Mouse (Mus musculus) midbrain, embryonic 15.5 days (tissue): ENCODE measurements around the gene Grik2. TPM values are rescaled to one million over a fixed set of nuclear protein-coding genes. Genes with fewer than 3 reads are reported as not detected.

Source experiments
- ATAC-seq: fragments of 200-750 bp; cut with Nextera tagmentation; replicated peaks from 2 replicates; pipeline ENCODE4 v1.8.0; 2017; ENCODE audit warnings: moderate TSS enrichment
- H3K27ac ChIP-seq: fragments of 300-500 bp; sonication (generic); 2 replicates; pipeline ENCODE4 v1.5.1; 2015; ENCODE audit warnings: mild to moderate bottlenecking, inconsistent platforms
- H3K27me3 ChIP-seq: fragments of 300-500 bp; sonication (generic); replicated peaks from 2 replicates; pipeline ENCODE4 v1.6.1; 2015; ENCODE audit warnings: inconsistent platforms
- H3K36me3 ChIP-seq: fragments of 300-500 bp; sonication (generic); replicated peaks from 2 replicates; pipeline ENCODE4 v1.6.1; 2015; ENCODE audit warnings: inconsistent platforms
- H3K4me1 ChIP-seq: fragments of 300-500 bp; sonication (generic); 2 replicates; pipeline ENCODE4 v1.6.1; 2015; ENCODE audit warnings: inconsistent platforms
- H3K4me2 ChIP-seq: fragments of 300-500 bp; sonication (generic); 2 replicates; pipeline ENCODE4 v1.6.1; 2015; ENCODE audit warnings: inconsistent platforms, mild to moderate bottlenecking, moderate library complexity
- H3K4me3 ChIP-seq: fragments of 300-500 bp; sonication (generic); 2 replicates; pipeline ENCODE4 v1.5.1; 2015; ENCODE audit warnings: mild to moderate bottlenecking, inconsistent platforms
- H3K9ac ChIP-seq: fragments of 300-500 bp; sonication (generic); 2 replicates; pipeline ENCODE4 v1.6.1; 2015; ENCODE audit warnings: mild to moderate bottlenecking, inconsistent platforms
- H3K9me3 ChIP-seq: fragments of 300-500 bp; sonication (generic); 2 replicates; pipeline ENCODE4 v1.6.1; 2016; ENCODE audit warnings: inconsistent platforms
- WGBS: fragments of 180-500 bp; shearing (Covaris S2); methylation state at CpG from one replicate; pipeline ENCODE4 v1.1.7; 2015; ENCODE audit warnings: mixed read lengths; 5-methylcytosine and 5-hydroxymethylcytosine counted together
- polyA plus RNA-seq: library from polyadenylated mRNA; unstranded; fragments of >200 nt; fragmentation: Nextera tagmentation; extraction: Ambion mirVana; gene quantifications from 2 replicates; pipeline ENCODE4 v1.2.1, GENCODE M21; 2015

The Grik2 gene
- 34.0 and 35.2 TPM in 2 replicates for polyA plus RNA-seq

DNA sequence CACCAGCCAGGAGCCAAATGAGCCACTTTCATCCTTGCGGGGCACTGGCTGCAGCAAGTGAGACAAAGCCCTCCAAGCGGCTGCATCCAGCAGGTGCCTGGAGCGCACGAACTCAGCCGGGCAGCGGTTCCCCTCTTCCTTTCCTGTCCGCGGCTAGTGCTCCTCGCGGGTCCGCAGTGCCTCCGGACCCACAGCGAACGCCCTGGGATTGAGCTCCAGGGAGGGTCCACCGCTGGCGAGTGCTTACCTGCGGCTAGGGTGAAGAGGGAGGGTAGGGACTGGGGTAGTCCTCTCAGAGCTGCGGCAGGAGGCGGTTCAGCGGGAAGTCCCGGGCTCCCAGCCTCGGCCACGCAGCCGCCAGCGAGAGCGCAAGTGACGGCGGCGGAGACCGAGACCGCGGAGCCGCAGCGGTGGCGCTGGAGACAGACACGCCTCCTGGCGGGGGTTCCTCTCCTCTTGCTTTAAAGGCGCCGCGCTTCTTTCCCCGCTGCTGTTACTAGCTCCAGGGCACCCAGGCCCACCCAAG lies at the start of gene Grik2:
TSS of gene Grik2 (minus strand) at position 386 of the 526 bp plus-strand sequence.
- Histone ChIP-seq H3K4me2 (peak within 1 kb of the TSS; percentile 62), H3K27ac (peak within 1 kb of the TSS; percentile 97), H3K36me3 (no peaks in the 10 kb centered on the region), H3K9ac (peak within 1 kb of the TSS; percentile 94), H3K4me1 (peaks cover 22% of the 10 kb centered on the region), H3K27me3 (no peaks in the 10 kb centered on the region), H3K4me3 (peak within 1 kb of the TSS; percentile 97), H3K9me3 (no peaks in the 10 kb centered on the region)
- ATAC-seq = peak; percentile 90
- WGBS = under 1% methylated on average over 41 of the region's 41 CpGs

GRCm38 (mm10) chr10:49834392-49834791 lies 45.8 kb upstream of the Grik2 start:
- H3K36me3 ChIP-seq = no peaks in the 10 kb centered on the region
- H3K9ac ChIP-seq = no peak overlapping the region
- 90% methylated on average over 3 of the region's 3 CpGs for WGBS
- no peak overlapping the region for H3K27ac ChIP-seq
- H3K4me2 ChIP-seq = no peak overlapping the region
- no peaks in the 10 kb centered on the region for H3K4me1 ChIP-seq
- no peaks in the 10 kb centered on the region for H3K9me3 ChIP-seq
- H3K4me3 ChIP-seq = no peak overlapping the region
- ATAC-seq = no peak
- H3K27me3 ChIP-seq = no peaks in the 10 kb centered on the region

GRCm38 (mm10) chr10:49807276-49807675 lies 18.7 kb upstream of the Grik2 start:
- H3K9me3 ChIP-seq = no peaks in the 10 kb centered on the region
- no peak for ATAC-seq
- no peaks in the 10 kb centered on the region for H3K27me3 ChIP-seq
- H3K9ac ChIP-seq = no peak overlapping the region
- no peak overlapping the region for H3K27ac ChIP-seq
- H3K4me3 ChIP-seq = no peak overlapping the region
- no peaks in the 10 kb centered on the region for H3K36me3 ChIP-seq
- H3K4me2 ChIP-seq = no peak overlapping the region
- H3K4me1 ChIP-seq = no peaks in the 10 kb centered on the region

DNA sequence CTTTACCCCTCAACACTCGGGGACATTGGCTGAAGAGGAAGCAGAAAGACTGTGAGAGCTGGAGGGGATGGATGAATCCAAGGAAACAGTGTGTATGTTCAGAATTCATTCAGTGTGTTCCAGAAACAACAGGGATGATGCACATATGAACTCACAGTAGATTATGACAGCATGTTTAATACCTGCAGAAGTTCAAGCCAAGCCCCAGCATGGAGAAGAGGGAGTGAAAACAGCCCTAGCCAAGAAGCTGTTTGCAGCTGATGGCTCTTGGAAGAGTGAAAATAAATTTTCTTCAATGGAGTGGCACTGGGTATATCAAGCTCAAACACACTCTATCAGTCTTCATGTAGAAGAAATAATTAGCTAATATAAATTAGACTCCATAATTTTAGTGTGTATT lies 12.4 kb upstream of the Grik2 start:
- H3K4me1 ChIP-seq = no peaks in the 10 kb centered on the region

DNA sequence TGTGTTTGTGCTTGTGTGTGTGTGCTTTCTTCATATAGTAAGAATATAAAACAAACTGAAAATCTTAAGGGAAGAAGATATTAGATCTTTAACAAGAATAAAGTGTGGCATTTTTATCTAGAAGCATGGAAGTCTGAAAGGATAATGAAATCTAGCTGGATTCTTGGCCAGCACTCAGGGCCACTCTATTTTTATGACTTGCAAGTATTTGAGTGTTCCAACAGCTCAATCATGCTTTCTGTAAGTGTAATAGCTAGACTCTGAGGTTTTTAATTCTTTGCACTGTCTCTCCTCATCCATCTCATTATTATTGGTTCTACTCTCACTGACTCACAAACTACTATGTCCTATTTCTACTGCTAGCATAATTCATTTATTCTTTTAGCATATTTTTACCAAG lies 5.6 kb upstream of the Grik2 start:
- Histone ChIP-seq H3K4me2 (no peak overlapping the region), H3K36me3 (no peaks in the 10 kb centered on the region), H3K9ac (no peak overlapping the region), H3K9me3 (no peaks in the 10 kb centered on the region), H3K4me1 (peaks cover 14% of the 10 kb centered on the region), H3K27me3 (no peaks in the 10 kb centered on the region), H3K4me3 (no peak overlapping the region), H3K27ac (no peak overlapping the region)
- no peak for ATAC-seq

More for the DNA sequence above, 12.4 kb upstream of the Grik2 start:
- H3K9ac ChIP-seq = no peak overlapping the region
- no peak for ATAC-seq
- no peaks in the 10 kb centered on the region for H3K9me3 ChIP-seq
- no peaks in the 10 kb centered on the region for H3K36me3 ChIP-seq
- H3K4me2 ChIP-seq = no peak overlapping the region
- H3K4me3 ChIP-seq = no peak overlapping the region
- WGBS = 86% methylated on average over 1 of the region's 1 CpGs
- no peaks in the 10 kb centered on the region for H3K27me3 ChIP-seq
- no peak overlapping the region for H3K27ac ChIP-seq

- 41% methylated on average over 8 of the region's 8 CpGs for WGBS
- Histone ChIP-seq H3K9ac (no peak overlapping the region), H3K36me3 (no peaks in the 10 kb centered on the region), H3K4me1 (peaks cover 17% of the 10 kb centered on the region), H3K9me3 (no peaks in the 10 kb centered on the region), H3K27ac (no peak overlapping the region), H3K27me3 (no peaks in the 10 kb centered on the region), H3K4me2 (0 out of 2 replicates have a peak overlapping the region, but pooled peaks have one; percentile 62), H3K4me3 (no peak overlapping the region)
- ATAC-seq = no peak
Observed at GRCm38 (mm10) chr10:49790326-49790725, 1.8 kb upstream of the Grik2 start.

- 34% methylated on average over 4 of the region's 4 CpGs for WGBS
- Histone ChIP-seq H3K4me1 (peaks cover 19% of the 10 kb centered on the region), H3K36me3 (no peaks in the 10 kb centered on the region), H3K27ac (0 out of 2 replicates have a peak overlapping the region, but pooled peaks have one; percentile 97), H3K9ac (no peak overlapping the region), H3K9me3 (no peaks in the 10 kb centered on the region), H3K27me3 (no peaks in the 10 kb centered on the region), H3K4me2 (peak overlapping the region; percentile 62), H3K4me3 (peak overlapping the region; percentile 97)
- no peak for ATAC-seq
Observed at GRCm38 (mm10) chr10:49789711-49790110, 1.1 kb upstream of the Grik2 start.

GRCm38 (mm10) chr10:49788914-49789313 lies 348 bp upstream of the Grik2 start:
- peak overlapping the region; percentile 94 for H3K9ac ChIP-seq
- peaks cover 20% of the 10 kb centered on the region for H3K4me1 ChIP-seq
- ATAC-seq = peak; percentile 67
- peak overlapping the region; percentile 97 for H3K27ac ChIP-seq
- no peaks in the 10 kb centered on the region for H3K36me3 ChIP-seq
- peak overlapping the region; percentile 97 for H3K4me3 ChIP-seq
- no peaks in the 10 kb centered on the region for H3K27me3 ChIP-seq
- H3K9me3 ChIP-seq = no peaks in the 10 kb centered on the region
- H3K4me2 ChIP-seq = peak overlapping the region; percentile 62
- WGBS = 8% methylated on average over 5 of the region's 5 CpGs

GRCm38 (mm10) chr10:49786630-49787029 lies 1.9 kb downstream of the Grik2 start:
- Histone ChIP-seq H3K4me2 (peak overlapping the region; percentile 48), H3K9ac (peak overlapping the region; percentile 39), H3K9me3 (no peaks in the 10 kb centered on the region), H3K4me1 (peaks cover 25% of the 10 kb centered on the region), H3K27ac (peak overlapping the region; percentile 53), H3K36me3 (no peaks in the 10 kb centered on the region), H3K4me3 (peak overlapping the region; percentile 97), H3K27me3 (no peaks in the 10 kb centered on the region)
- 28% methylated on average over 3 of the region's 3 CpGs for WGBS
- ATAC-seq = no peak

DNA sequence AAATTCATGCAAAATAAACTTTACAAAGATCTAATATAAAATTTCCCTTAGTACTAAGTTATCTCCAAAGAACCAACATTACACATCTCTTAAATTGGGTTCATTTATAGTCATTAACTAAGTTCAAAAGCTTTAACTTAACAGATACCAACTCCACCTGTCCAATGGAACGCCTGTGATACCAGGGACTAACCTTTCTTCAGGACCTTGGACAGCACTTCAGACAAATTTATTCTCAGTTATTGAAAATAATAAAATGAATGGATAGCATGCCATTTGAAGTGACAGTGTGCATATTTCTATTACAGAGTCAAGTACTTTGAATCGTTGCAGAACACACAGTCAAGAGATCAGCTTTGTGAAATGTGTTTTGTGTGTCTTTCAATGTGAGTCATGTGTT lies 3.1 kb downstream of the Grik2 start:
- Histone ChIP-seq H3K4me1 (peaks cover 33% of the 10 kb centered on the region), H3K27ac (no peak overlapping the region), H3K4me2 (peak overlapping the region; percentile 48), H3K4me3 (peak overlapping the region; percentile 33), H3K9ac (no peak overlapping the region), H3K27me3 (no peaks in the 10 kb centered on the region), H3K36me3 (no peaks in the 10 kb centered on the region), H3K9me3 (no peaks in the 10 kb centered on the region)
- WGBS = 33% methylated on average over 2 of the region's 2 CpGs
- ATAC-seq = no peak

GRCm38 (mm10) chr10:49784831-49785230 lies 3.7 kb downstream of the Grik2 start:
- Histone ChIP-seq H3K4me1 (peaks cover 33% of the 10 kb centered on the region), H3K4me3 (peak overlapping the region; percentile 33), H3K27ac (no peak overlapping the region), H3K9me3 (no peaks in the 10 kb centered on the region), H3K4me2 (peak overlapping the region; percentile 48), H3K9ac (peak overlapping the region; percentile 20; the same call in 1 of the 2 replicates), H3K27me3 (no peaks in the 10 kb centered on the region), H3K36me3 (no peaks in the 10 kb centered on the region)
- no peak for ATAC-seq
- 9% methylated on average over 2 of the region's 2 CpGs for WGBS

DNA sequence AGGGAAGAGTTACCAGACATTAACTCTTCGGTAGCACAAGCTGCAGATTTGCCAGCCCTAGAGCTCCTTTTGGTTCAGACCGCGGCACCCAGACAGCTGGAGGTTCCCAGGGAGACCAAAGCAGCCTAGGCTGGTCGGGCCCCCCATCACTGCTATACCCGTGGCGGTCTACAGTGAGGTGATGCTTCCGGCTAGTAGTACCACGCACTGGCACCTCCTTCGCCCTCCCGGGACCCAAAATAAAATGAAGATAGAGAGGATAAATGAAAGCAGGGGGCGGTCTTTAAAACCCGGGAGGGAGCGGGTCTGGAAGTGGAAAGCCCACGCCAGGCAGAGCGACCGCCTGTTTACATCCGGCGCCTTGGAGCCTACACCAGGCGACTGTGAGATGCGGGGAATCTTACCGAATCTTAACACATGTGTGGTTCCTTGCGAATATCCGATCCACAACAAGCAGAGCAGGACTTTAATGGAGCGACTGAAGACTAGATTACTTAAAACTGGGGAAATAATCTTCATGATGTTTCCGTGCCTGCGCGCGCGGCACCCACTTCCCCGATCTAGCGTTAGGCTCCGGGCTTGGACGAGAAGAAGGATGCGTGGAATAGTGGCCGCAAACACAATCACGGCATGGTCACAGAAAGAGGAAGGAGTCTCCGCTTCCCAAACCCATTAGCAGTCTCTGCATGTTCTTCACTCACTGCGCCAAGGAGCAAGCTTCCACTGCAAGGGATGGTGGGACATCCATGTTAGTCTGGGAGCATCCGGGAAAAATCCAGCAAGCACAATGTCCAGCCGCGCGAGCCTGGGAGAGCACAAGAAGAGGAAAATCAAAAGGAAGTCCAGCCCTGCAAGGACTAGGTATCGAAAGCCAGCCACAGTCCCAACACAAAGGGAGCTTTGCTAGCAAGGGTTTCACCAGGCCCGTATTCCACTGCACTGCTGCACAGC lies 5.5 kb downstream of the Grik2 start:
- Histone ChIP-seq H3K4me2 (peak overlapping the region; percentile 76), H3K4me3 (peak overlapping the region; percentile 61), H3K9ac (peak overlapping the region; percentile 66), H3K4me1 (peaks cover 27% of the 10 kb centered on the region), H3K27ac (peak overlapping the region; percentile 87), H3K27me3 (no peaks in the 10 kb centered on the region), H3K9me3 (no peaks in the 10 kb centered on the region), H3K36me3 (no peaks in the 10 kb centered on the region)
- WGBS = under 1% methylated on average over 44 of the region's 44 CpGs
- ATAC-seq = peak; percentile 79
